Mouse (Mus musculus) brain, embryonic 14.5 days (tissue): Measurements from ENCODE around the gene Rac3. TPM values are rescaled to one million over a fixed set of nuclear protein-coding genes. Genes with fewer than 3 reads are reported as not detected.

Source experiments
- DNase-seq: peaks from one replicate; pipeline ENCODE4 v3.0.0-alpha.2; 2011; ENCODE audit warnings: low read depth
- CTCF ChIP-seq: fragments of 200-500 bp; IDR thresholded peaks from 2 replicates; pipeline ENCODE4 v1.5.1; 2012; ENCODE audit warnings: inconsistent platforms, mild to moderate bottlenecking, moderate library complexity, borderline replicate concordance; ENCODE audit not compliant: insufficient read depth, insufficient read length; ENCODE audit errors: extremely low read depth
- POLR2A ChIP-seq: fragments of 200-500 bp; IDR thresholded peaks from 2 replicates; pipeline ENCODE4 v1.6.1; 2012; ENCODE audit warnings: mild to moderate bottlenecking, inconsistent platforms, borderline replicate concordance; ENCODE audit not compliant: poor library complexity, insufficient read depth, insufficient read length, severe bottlenecking; ENCODE audit errors: extremely low read depth
- polyA plus RNA-seq: library from polyadenylated mRNA; depleted of rRNA; stranded (reverse); fragments of >200 nt; gene quantifications from 2 replicates; pipeline ENCODE4 v1.2.3, GENCODE M21; 2012

Gene Rac3
- polyA plus RNA-seq, 1 experiment, result 438 TPM

DNA sequence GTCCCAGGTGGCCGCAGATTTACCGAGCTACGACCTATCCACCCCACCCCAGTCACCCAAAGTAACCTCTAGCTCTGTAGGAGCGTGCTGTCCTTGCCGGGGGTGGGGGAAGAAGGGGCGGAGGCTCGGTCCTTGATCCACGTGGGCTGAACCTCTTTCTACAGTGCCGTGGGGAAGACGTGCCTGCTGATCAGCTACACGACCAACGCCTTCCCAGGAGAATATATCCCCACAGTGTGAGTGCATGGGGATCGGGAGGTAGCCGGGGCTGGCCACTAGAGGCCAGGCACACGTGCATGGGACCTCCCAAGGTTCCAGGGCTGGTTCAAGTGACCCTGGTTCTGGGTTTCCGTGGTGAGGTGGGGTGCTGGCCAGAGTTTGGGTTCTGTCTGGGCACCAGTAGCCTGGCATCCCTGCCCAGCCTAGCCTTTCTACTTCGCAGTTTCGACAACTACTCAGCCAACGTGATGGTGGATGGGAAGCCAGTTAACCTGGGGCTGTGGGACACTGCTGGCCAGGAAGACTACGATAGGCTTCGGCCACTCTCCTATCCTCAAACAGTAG is 879 bp downstream of the Rac3 start:
- peak; percentile 34 for DNase-seq
- no peak for TF ChIP-seq POLR2A
- 0 out of 2 replicates have a peak, but pooled peaks have one; percentile 3 for TF ChIP-seq CTCF

DNA sequence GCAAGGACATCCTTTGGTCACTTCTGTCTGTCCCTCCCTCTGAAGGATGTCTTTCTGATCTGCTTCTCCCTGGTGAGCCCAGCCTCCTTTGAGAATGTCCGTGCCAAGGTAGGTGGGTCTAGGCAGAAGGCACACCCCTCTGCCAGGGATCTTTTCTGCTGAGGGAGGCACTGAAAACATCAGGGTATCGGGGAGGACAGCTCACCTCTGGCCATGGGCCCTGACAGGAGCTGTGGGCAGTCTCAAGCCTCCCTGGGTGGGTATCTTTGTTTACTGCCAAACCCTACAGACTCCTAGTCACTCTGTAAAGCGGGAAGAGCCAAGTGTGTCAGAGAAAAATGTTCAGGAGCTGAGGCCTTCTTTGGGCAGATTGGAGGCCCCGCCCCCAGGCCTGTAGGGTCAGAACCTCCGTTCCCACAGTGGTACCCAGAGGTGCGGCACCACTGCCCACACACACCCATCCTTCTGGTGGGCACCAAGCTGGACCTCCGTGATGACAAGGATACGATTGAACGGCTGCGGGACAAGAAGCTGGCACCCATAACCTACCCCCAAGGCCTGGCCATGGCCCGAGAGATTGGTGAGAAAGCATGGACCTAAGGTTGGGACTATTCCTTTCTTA is 1.6 kb downstream of the Rac3 start:
- DNase-seq, result no peak
- TF ChIP-seq CTCF (no peak), POLR2A (no peak)

DNA sequence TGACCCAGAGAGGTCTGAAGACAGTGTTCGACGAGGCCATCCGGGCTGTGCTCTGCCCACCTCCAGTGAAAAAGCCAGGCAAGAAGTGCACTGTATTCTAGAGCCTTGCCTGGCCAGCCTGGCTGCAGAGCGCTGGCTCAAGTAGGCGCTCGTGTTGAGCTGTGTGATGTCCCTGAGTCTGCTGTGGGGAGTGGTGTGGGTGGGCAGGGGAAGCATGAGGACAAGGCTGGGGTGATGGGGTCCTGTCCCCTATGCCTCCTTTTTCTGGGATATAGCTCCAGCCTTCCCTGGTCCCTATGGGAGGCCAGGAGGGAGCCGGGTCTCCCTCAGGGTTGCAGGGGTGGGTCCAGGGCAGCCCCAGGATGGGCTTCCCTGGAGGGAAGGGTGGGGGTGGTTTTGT is 2.2 kb downstream of the Rac3 start:
- TF ChIP-seq CTCF (no peak), POLR2A (no peak)
- no peak for DNase-seq

DNA sequence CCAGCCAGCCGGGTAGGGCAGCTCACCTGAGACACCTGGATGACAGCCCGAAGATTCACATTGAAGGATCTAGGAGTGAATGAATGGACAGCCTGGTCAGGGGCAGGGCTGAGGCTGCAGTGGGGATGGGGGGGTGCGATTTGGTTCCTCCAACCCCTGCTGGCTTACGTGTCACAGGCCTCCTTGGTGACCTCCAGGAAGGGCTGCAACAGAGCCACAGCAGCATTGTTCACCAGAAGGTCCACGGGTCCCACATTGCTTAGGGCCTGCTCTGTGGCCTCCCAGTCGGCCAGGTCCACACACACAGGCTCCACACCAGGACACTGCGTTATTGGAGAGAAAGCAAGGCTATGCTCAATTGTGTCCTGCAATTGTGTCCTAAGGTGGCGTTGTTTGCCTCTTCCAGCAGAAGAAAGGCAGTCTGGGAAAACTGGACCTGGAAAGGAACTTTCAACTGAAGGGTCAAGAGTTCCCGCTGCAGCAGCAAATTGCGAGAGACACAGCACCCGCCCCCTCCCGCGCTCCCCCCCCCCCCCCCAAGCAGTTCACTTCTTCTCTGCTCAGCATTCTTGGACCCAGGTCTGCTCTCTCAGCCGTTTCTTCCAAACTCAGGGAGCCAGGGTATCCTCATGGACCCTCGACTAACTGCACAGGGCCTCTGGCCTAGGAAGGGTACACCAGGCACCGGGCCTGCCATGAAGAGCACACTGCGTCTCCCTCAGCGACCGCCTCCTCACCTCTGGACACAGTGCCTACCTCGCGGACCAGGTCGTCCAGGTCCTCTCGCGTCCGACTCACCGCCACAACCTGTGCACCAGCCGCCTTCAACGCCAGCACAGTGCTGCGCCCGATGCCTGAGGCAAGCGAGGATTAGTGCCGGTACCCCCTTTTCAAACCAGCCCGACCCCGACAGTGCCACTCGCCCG is 5.2 kb downstream of the Rac3 start:
- TF ChIP-seq POLR2A, result no peak
- no peak for TF ChIP-seq CTCF
- no peak for DNase-seq

DNA sequence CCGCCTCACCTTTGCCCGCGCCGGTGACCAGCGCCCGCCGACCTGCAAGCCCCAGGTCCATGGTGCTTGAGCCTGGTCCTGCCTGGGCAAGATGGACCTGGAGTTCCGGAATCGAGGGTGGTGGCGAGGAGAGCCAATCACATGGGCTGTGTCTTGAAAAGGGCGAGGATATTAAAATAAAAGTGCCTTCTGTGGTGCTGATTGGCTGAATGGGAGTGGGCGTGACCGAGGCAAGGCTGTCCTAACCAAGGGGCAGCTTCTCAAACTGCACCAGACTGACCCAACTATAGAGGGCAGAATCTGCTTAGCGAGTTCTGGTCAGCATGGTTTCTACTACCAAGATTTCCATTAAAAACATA is 5.9 kb downstream of the Rac3 start, which contains the start of gene Dcxr:
TSS of gene Dcxr (minus strand) at position 113 of the 359 bp plus-strand sequence.
- DNase-seq, result peak; percentile 89
- TF ChIP-seq POLR2A, result no peak
- TF ChIP-seq CTCF, result peak; percentile 24; the same call in 1 of the 2 replicates

DNA sequence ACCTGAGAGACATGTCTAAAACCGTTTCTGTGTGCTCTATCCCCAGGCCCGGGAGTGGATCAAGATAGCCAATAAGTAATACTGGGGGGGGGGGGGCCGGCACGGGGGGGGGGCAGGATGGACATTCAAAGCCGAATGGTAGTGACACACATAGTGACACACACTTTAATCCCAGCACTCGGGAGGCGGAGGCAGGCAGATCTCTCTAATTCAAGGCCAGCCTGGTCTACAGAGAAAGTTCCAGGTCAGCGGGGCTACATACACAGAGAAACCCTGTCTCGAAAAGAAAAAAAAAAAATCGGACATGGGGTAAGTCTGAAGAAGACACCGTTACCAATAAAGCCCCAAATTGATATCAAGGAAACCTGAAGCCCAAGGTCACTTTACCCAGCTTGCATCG is 6.3 kb downstream of the Rac3 start:
- TF ChIP-seq CTCF (no peak), POLR2A (no peak)
- DNase-seq, result no peak

DNA sequence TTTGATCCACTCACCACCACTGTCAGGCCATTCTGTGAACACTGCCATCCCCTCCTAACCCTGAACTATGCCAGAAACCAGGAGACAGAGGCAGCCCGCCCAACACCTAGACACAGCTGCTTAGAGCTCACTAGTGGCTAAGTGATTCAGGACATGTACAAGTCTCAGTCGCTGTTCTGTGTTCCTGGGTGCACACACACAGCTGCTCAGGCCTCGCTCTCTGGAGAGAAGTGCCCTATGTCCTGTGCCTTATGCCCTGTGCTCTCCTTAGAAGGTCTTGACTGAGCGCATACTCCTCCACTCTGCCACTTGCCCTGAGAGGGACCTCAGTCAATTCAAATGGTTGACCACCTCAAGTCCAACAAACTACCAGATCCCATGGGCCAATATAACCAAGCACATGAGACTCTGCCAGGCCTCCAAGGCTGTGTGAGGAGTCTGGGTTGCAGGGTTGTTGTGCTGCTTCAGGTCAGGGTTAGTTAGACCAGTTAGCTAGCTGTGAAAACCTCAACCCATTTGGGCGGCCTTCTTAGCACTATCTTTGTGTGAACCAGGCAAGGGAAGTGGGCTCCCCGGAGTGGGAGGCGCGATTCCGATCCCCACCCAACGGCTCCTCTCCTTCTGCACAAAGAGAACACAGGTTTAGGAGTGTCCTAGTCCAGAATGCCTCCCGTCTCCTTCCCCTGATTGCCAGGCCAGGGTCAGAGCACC is 7.4 kb downstream of the Rac3 start:
- no peak for TF ChIP-seq POLR2A
- TF ChIP-seq CTCF, result no peak
- no peak for DNase-seq

DNA sequence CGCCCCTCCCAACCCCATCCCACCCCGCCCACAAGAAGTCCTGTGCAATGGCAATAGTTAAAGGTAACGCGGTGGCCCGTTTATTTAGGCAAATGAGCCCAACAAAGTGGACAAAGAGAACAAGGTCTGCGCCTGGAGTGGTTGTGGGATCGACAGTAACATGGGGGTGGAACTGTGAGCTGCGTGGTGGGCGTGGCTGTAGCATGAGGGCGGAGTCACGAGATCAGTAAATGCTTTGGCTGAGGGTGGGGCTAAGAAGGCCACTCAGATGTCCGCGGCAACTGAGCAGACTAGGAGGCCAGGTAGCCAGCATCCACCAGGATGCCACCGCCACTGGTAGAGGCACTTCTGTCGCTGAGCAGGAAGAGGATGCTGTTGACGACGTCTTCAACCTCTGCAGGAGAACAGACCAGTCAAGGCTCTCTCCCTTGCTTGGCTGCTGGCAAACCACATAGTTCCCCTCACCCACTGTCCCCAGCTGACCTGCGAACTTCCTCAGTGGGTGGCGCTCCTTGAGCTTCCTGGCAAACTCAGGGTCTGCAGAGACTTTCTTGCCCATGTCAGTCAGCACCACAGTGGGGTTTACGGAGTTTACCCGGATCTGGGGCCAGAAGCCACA is 8.3 kb downstream of the Rac3 start:
- peak; percentile 64 for DNase-seq

DNA sequence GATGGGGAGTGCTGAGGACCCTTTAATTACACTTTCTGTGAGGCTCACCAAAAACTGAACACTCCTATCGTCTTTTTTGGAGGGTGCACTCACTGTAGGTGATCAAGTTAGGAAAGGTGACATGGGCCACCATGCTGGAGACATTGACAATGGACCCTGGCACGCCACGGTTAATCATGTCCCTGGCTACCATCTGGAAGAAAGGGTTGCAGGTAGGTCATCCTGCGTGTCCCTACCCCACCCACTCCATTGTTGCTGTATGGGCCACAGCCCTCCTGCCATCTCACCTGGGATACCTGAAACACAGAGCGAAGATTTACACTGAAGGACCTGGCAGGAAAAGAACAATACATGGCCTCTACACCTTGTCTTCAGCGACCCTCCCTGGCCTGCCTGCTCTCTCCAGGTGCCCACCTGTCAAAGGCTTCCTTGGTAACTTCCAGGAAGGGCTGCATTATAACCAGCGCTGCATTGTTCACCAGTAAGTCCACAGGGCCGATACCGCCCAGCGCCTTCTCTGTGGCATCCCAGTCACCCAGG is 9.1 kb downstream of the Rac3 start:
- DNase-seq, result no peak
- TF ChIP-seq POLR2A (no peak), CTCF (no peak)

DNA sequence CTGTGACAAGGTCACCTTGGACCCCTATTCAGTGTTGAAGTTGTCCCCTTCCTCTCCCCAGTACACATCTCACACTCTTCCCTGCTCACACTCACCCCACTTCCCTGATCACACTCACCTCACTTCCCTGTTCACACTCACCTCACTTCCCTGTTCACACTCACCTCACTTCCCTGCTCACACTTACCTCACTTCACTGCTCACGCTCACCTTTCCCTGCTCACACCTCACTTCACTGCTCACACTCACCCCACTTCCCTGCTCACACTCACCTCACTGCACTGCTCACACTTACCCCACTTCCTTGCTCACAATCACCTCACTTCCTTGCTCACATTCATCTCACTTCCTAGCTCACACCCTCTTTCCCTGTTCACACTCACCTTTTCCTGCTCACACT is 10.1 kb downstream of the Rac3 start:
- DNase-seq, result no peak
- TF ChIP-seq CTCF (no peak), POLR2A (no peak)
